Mouse (Mus musculus): ENCODE measurements around the gene Wwox. TPM values are rescaled to one million over a fixed set of nuclear protein-coding genes. Genes with fewer than 3 reads are reported as not detected.

The Wwox gene
- polyA plus RNA-seq, 1 experiment from 2014 or later: 14.0 TPM

DNA sequence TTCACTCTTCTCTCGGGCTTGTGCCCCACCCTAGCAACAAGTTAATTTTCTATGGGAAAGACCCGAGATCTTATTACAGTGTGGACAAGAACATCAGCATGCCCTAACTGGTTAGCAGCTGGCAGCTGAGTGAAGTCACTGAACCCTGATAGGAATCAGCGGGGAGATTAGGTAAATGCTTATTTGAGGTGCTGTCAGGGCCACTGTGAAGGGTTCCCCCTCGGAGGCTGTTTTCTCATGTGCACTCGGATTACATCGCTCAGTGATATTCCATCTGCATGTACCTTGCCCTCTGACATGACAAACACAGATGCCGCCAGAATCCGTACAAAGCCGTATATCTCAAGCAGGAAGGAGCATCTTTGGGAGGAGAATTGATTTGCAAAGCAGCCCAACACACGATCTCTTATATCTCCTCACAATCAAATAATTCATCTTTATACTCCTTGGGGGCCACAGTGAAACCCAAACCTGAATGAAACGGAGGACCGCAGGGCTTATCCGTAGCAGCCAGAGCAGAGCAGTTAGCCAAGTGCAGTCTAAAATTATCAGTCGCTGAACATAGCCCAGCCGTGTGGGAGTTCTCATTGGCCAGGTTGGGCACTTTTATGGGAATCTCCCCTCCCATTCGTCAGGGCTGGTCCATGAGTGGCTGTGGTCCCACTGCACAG, 519.1 kb downstream of the Wwox start:
- no peak for ATAC-seq (ENCODE audit: low FRiP score, low read depth)

DNA sequence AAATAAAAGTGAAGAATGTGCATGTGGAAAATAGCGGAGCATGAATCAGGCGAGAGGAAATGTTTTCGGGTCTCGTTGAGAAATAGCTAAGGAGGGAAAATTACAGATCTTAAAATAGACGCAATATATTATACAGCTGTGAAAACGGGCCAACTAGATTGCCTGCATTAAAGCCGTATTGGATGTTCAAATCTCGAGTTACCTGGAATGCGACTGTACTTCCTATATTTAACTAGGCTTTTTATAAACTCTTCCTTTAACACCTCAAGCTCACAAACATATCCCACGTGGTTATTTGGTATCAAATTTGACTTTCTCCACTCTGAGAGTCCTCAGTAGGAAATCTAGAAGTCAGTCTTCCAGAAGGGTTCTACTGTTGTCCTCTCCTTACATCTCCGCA, 520.0 kb downstream of the Wwox start:
- Histone ChIP-seq H3K27me3 (no peaks in the 10 kb centered on the region), H3K9ac (replicated peaks) (no peak overlapping the region), H3K4me2 (replicated peaks) (no peak overlapping the region), H3K27ac (replicated peaks) (no peak overlapping the region), H3K4me3 (no peak overlapping the region), H3K9me3 (no peaks in the 10 kb centered on the region), H3K36me3 (no peaks in the 10 kb centered on the region), H3K4me1 (no peaks in the 10 kb centered on the region)
- WGBS: 94% methylated on average over 11 of the region's 11 CpGs
- ATAC-seq (ENCODE audit: low FRiP score, low read depth): no peak

More for the DNA sequence above, 519.1 kb downstream of the Wwox start:
- Histone ChIP-seq H3K36me3 (no peaks in the 10 kb centered on the region), H3K27ac (replicated peaks) (no peak overlapping the region), H3K4me1 (no peaks in the 10 kb centered on the region), H3K9ac (replicated peaks) (no peak overlapping the region), H3K27me3 (no peaks in the 10 kb centered on the region), H3K4me2 (replicated peaks) (no peak overlapping the region), H3K4me3 (no peak overlapping the region), H3K9me3 (no peaks in the 10 kb centered on the region)
- WGBS: 74% methylated on average over 16 of the region's 16 CpGs

DNA sequence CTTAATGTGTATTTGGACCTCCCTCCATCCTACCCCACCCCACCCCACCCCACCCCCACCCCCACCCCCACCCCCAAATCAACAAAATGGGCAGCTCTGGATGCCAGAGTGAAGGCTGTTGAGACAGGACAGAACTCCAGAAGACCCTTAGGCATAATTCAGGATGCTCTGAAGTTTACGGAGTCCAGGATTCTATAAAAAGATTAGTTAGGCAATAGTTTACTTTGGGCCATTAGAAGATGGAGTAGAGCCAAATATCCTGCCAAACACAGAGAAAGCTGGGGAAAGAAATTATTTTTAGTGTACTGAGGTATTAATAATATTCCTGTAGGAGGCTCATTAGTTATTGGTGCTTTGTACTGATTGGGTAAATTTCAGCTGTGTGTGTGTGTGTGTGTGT, 523.0 kb downstream of the Wwox start:
- no peak for ATAC-seq (ENCODE audit: low FRiP score, low read depth)

DNA sequence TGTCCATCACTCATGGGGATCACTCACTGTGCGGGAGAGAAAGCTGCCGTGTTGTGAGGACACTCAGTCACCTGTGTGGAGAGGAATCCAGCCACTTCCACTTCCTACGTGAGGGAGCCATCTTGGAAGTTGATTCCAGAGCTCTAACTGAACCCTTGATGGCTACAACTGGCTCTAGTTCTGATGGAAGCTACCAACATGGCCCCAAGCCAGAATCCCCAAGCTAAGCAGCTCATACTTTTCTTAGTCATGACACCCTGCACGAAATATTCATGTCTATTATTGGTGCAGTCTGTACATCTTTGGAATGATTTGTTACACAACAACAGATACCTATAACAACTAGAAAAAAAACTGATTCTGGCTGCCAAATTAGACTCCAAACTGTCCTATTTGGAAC, 523.8 kb downstream of the Wwox start:
- ATAC-seq (ENCODE audit: low FRiP score, low read depth): no peak
- H3K4me3 ChIP-seq: no peak overlapping the region
- H3K4me2 ChIP-seq (replicated peaks): no peak overlapping the region
- H3K27me3 ChIP-seq: no peaks in the 10 kb centered on the region
- H3K4me1 ChIP-seq: no peaks in the 10 kb centered on the region
- H3K36me3 ChIP-seq: no peaks in the 10 kb centered on the region
- no peak overlapping the region for H3K27ac ChIP-seq (replicated peaks)
- H3K9ac ChIP-seq (replicated peaks): no peak overlapping the region
- 93% methylated on average over 4 of the region's 4 CpGs for WGBS
- H3K9me3 ChIP-seq: no peaks in the 10 kb centered on the region

More for the DNA sequence above, 523.0 kb downstream of the Wwox start:
- Histone ChIP-seq H3K4me3 (no peak overlapping the region), H3K27me3 (no peaks in the 10 kb centered on the region), H3K36me3 (no peaks in the 10 kb centered on the region), H3K9me3 (no peaks in the 10 kb centered on the region), H3K27ac (replicated peaks) (no peak overlapping the region), H3K4me2 (replicated peaks) (no peak overlapping the region), H3K9ac (replicated peaks) (no peak overlapping the region), H3K4me1 (no peaks in the 10 kb centered on the region)
- 97% methylated on average over 1 of the region's 1 CpGs for WGBS

DNA sequence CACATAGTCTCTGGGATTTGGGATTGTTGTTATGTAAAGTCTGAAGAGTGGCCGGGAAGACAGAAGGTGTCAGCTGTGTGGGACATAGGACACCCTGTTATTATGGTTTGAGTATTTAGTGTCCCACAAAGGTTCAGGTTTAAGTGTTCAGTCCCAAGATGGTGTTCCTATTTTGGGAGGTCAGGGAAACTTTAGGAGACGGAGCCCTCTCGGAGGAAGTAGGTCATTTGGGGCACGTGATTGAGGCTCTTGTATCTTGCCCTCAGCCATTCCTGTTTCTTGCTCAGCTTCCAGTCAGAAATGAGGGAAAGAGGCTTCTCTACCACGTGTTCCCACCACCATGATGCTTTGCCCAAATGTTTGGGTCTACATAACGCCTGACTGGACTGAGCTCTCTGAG, 524.8 kb downstream of the Wwox start:
- Histone ChIP-seq H3K27me3 (no peaks in the 10 kb centered on the region), H3K9me3 (0 out of 2 replicates have a peak, but pooled peaks cover 4% of the 10 kb centered on the region)
- 89% methylated on average over 6 of the region's 6 CpGs for WGBS

DNA sequence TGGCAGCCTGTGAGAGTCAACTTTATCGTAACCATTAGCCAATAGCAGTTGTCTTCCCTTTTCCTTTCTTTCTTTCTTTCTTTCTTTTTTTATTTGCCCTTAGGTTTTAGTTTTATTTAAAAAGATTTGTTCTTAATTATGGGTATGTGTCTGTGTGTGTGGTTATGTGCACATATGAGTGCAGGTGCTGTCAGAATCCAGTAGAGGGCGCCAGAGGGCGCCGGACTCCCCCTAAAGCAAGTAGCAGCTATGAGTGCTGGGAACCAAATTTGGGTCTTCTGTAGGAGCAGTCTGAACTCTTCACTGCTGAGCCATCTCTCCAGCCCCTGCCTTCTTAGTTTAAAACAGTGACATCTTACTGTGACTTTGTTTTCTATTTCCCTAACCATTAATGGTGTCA, 529.4 kb downstream of the Wwox start:
- Histone ChIP-seq H3K4me3 (no peak overlapping the region), H3K9me3 (0 out of 2 replicates have a peak, but pooled peaks cover 4% of the 10 kb centered on the region), H3K27ac (replicated peaks) (no peak overlapping the region), H3K9ac (replicated peaks) (no peak overlapping the region), H3K36me3 (no peaks in the 10 kb centered on the region), H3K4me1 (peaks cover 9% of the 10 kb centered on the region), H3K4me2 (replicated peaks) (no peak overlapping the region), H3K27me3 (peaks cover 13% of the 10 kb centered on the region; the same call in 1 of the 2 replicates)
- WGBS: 86% methylated on average over 4 of the region's 4 CpGs
- ATAC-seq (ENCODE audit: low FRiP score, low read depth): no peak

More for the DNA sequence above, 524.8 kb downstream of the Wwox start:
- no peak overlapping the region for H3K4me2 ChIP-seq (replicated peaks)
- H3K4me1 ChIP-seq: no peaks in the 10 kb centered on the region
- no peak overlapping the region for H3K9ac ChIP-seq (replicated peaks)
- H3K4me3 ChIP-seq: no peak overlapping the region
- no peak for ATAC-seq (ENCODE audit: low FRiP score, low read depth)
- no peak overlapping the region for H3K27ac ChIP-seq (replicated peaks)
- H3K36me3 ChIP-seq: no peaks in the 10 kb centered on the region

DNA sequence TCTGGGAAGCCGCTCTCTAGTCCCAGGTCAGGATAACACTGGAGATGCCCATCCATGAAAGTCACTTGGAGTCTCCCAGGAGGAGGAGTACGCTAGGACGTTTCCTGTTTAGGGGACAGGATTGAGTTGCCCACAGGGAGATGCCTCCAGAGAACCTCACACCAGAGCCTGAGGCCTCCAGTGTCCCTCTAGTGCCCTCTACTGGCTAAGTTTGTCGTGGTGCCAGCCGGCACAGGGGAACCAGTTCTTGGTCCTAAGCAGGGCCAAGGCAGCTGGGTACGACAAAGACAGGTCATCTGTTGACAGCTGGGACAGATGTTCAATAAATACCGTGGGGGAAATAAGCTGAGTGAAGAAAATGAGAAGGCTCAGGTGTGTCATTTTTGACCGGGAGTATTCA, 531.9 kb downstream of the Wwox start:
- Histone ChIP-seq H3K9me3 (0 out of 2 replicates have a peak, but pooled peaks cover 4% of the 10 kb centered on the region), H3K4me1 (peaks cover 9% of the 10 kb centered on the region), H3K9ac (replicated peaks) (no peak overlapping the region), H3K27ac (replicated peaks) (no peak overlapping the region), H3K4me3 (no peak overlapping the region), H3K27me3 (peaks cover 13% of the 10 kb centered on the region; the same call in 1 of the 2 replicates), H3K4me2 (replicated peaks) (no peak overlapping the region), H3K36me3 (no peaks in the 10 kb centered on the region)
- 47% methylated on average over 8 of the region's 8 CpGs for WGBS
- ATAC-seq (ENCODE audit: low FRiP score, low read depth): no peak

DNA sequence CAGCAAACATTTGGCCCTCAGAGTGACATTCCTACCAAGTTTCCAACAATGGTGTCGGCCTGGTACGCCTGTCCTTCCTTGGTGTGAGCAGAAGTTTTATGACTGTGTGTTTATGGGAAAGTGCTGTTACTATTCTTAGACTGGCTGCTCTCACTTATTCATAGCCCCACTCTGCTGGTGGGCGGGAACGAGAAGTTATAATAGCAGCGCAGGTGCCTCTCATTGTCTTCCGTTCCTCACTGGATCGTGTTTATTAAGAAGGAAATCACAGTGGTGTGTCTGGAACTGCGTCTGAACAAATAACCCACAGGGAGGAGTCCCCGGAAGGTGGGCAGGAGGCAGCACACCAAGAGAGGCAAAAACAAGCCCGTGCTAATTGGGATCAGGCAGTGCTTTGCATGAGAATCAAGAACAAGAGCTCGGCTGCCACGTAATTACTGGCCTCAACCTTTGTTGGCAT, 533.6 kb downstream of the Wwox start:
- Histone ChIP-seq H3K4me3 (no peak overlapping the region), H3K36me3 (no peaks in the 10 kb centered on the region), H3K9me3 (0 out of 2 replicates have a peak, but pooled peaks cover 4% of the 10 kb centered on the region), H3K4me1 (peaks cover 9% of the 10 kb centered on the region), H3K4me2 (replicated peaks) (no peak overlapping the region), H3K9ac (replicated peaks) (no peak overlapping the region), H3K27me3 (peaks cover 13% of the 10 kb centered on the region; the same call in 1 of the 2 replicates), H3K27ac (replicated peaks) (no peak overlapping the region)
- no peak for ATAC-seq (ENCODE audit: low FRiP score, low read depth)
- 40% methylated on average over 12 of the region's 12 CpGs for WGBS

DNA sequence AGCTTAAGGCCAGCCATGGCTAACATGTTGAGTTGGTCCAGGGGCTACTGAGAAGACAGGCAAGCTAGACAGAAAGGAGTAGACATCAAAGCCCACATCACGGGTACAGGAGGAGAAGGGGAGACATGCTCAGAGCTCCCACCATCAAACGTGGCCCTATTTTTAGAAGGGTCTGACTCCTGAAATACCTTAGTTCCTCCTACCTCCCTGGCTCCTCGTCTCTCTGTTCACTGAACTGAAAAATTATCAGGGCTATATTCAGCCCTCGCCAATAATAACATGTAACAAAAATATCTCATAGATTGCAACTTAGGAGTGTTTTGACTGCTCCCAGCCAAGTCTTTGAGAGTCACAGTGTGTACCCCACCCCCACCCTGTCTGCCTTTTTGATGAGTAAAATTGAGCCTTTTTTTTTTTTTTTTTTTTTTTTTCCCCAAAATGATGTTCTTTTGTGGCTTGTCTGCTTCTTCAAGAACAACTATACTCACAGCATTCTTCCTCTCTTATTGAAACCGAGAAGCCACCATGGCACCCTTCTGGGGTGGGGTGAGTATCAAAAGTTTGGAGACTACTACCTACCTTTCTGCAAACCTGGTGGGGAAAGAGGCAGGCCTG, 535.0 kb downstream of the Wwox start:
- H3K4me3 ChIP-seq: no peak overlapping the region
- no peak overlapping the region for H3K27ac ChIP-seq (replicated peaks)
- peaks cover 13% of the 10 kb centered on the region; the same call in 1 of the 2 replicates for H3K27me3 ChIP-seq
- no peaks in the 10 kb centered on the region for H3K9me3 ChIP-seq
- H3K9ac ChIP-seq (replicated peaks): no peak overlapping the region
- H3K4me2 ChIP-seq (replicated peaks): no peak overlapping the region
- no peaks in the 10 kb centered on the region for H3K36me3 ChIP-seq
- 87% methylated on average over 5 of the region's 5 CpGs for WGBS
- ATAC-seq (ENCODE audit: low FRiP score, low read depth): no peak
- H3K4me1 ChIP-seq: peaks cover 9% of the 10 kb centered on the region

DNA sequence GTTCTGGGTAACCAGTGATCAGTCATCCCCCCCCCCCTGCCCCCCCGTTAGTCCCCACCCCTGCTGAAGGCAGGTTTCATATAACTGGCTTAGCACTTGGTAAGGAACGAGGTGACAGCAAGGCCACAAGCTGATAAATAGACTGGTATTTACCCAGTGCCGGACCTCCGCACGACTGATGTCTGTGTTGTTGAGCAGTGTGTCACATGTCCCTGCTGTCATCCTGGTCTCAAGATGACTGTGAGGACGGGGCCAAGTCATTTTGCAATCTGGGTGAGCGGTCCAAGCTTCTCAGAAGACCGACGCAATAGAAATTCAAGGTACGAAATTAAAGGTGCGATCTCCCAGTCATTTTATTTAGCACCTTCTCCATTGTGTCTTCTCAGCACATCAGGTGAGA, 538.3 kb downstream of the Wwox start:
- WGBS: 88% methylated on average over 11 of the region's 11 CpGs
- ATAC-seq (ENCODE audit: low FRiP score, low read depth): no peak

DNA sequence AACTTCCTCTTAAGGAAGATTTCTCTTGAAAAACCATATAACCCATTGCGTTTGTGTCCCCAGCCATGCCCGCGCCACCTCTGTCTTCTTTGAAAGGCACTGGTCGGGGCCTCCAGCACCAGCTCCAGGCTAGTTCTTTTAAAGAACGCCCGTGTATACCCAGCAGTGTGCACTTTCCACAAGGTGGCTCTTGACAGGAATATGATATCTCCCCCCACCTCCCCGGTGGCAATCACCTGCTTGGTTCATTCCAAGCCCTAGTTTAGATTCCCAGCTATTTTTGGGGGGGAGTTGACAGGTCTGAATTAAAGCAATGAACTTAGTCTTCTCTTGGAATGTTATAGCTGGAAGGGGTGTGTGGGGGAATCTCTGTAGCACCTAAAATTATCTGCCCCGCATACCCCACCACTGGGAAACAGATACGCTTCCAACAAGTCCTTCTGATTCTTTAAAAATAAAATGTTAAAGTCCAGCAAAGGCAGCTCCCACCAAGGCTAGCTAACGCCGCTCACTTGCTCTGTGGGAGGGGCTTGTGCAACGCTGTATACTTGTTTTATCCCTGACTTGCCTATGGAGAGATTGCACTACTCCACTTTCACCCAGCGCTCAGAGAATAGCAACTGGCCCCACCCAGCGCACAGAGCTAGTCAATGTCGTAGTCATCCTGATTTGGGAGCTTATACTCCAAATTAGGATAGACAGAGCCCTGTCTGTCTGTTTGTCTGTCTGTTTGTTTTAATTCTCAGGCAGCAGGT, 538.9 kb downstream of the Wwox start:
- no peaks in the 10 kb centered on the region for H3K9me3 ChIP-seq
- ATAC-seq (ENCODE audit: low FRiP score, low read depth): no peak

More for the DNA sequence above, 538.3 kb downstream of the Wwox start:
- H3K4me2 ChIP-seq (replicated peaks): no peak overlapping the region
- H3K4me3 ChIP-seq: no peak overlapping the region
- H3K27ac ChIP-seq (replicated peaks): no peak overlapping the region
- H3K36me3 ChIP-seq: no peaks in the 10 kb centered on the region
- H3K4me1 ChIP-seq: peaks cover 8% of the 10 kb centered on the region
- H3K9ac ChIP-seq (replicated peaks): no peak overlapping the region
- no peaks in the 10 kb centered on the region for H3K27me3 ChIP-seq
- H3K9me3 ChIP-seq: no peaks in the 10 kb centered on the region

DNA sequence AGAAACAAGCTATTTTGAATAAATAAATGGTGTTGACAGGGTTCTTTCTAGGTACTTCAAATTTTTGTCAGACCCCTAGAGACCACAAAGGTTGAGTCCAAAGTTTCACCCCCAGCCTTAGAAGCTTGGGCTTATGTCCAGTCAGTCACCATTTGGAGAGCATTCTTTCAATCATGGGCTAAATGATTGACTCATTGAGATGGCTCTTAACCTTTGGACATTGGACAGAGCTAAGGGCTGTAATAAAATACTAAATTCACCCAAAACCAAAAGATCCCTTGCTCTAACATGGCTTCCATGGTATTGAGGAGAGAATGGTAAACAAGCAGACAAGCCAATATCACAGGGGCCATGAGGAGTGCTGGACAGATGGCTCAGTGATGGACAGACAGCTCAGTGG, 540.2 kb downstream of the Wwox start:
- Histone ChIP-seq H3K27ac (replicated peaks) (no peak overlapping the region), H3K4me3 (no peak overlapping the region), H3K27me3 (no peaks in the 10 kb centered on the region), H3K36me3 (no peaks in the 10 kb centered on the region), H3K4me1 (no peaks in the 10 kb centered on the region), H3K9me3 (no peaks in the 10 kb centered on the region), H3K9ac (replicated peaks) (no peak overlapping the region), H3K4me2 (replicated peaks) (no peak overlapping the region)
- no peak for ATAC-seq (ENCODE audit: low FRiP score, low read depth)

More for the DNA sequence above, 538.9 kb downstream of the Wwox start:
- 86% methylated on average over 15 of the region's 15 CpGs for WGBS
- no peak overlapping the region for H3K9ac ChIP-seq (replicated peaks)
- no peak overlapping the region for H3K27ac ChIP-seq (replicated peaks)
- H3K27me3 ChIP-seq: no peaks in the 10 kb centered on the region
- H3K4me1 ChIP-seq: 0 out of 2 replicates have a peak, but pooled peaks cover 1% of the 10 kb centered on the region
- no peak overlapping the region for H3K4me3 ChIP-seq
- no peak overlapping the region for H3K4me2 ChIP-seq (replicated peaks)
- H3K36me3 ChIP-seq: no peaks in the 10 kb centered on the region
